Mouse (Mus musculus): Measurements from ENCODE around the gene Tbc1d20.
A peak's percentile ranks its signal among the peaks of the same experiment; 100 is the strongest.

DNA sequence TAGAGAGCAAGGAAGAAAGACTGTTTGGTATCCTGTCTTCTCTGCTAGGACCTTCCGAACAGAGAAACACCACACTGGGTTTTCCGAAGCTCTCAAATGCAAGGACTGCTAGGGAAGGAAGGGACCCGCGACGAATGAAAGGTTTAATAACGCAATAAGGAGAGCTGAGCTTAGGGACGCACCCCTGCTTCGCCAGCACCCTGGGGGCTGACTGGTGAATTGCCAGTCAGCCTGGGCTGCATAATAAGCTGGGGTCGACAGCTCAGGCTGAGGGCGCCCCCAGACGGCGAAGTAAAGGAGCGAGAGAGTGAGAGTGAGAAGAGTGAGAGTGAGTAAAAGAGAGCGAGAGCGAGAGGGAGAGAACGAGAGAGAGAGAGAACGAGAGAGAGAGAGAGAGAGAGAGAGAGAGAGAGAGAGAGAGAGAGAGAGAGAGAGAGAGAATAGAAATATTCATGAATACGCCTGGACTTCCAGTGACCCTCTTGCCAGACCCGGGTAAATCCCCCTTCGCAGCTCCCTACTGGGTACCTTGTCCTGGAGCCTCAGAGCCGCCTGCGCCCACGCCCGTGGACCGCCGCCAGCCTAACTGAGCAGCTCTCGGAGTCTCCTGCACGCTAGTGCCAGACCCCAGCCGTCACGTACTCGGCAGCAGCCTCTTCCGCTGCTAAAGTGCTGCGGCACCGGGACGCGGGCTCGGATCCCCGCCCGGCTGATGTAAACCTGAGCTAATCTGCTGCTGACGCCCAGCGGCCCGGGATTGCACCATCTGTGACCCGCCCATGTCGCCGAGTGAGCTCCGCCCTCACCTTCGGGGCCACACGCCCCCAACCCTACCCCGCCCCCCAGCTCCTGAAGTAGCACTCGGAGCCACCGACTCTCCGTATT lies 49.9 kb downstream of the Tbc1d20 start, which contains the start of gene Trib3:
- TF ChIP-seq POLR2A (IDR thresholded peaks at IDR 0.05; ENCODE audit: borderline replicate concordance, control insufficient read depth, low read depth, low read length), result peak; percentile 35; the same call in 1 of the 2 replicates
- TF ChIP-seq CTCF (IDR thresholded peaks at IDR 0.05; ENCODE audit: control insufficient read depth, insufficient read depth, low read length), result peak; percentile 70

Measured in bone marrow, adult 2 months (tissue).